Mouse (Mus musculus) v-Abl transformed pro-B cells (cell line): ENCODE data around the gene Ccnd3.

Source experiments
- in situ Hi-C, 2 experiments: fragments of 400-800 bp; cut with MboI; formaldehyde crosslinking; loops; one replicate each; pipeline ENCODE4 v1.15.1; 2025; ENCODE audit not compliant: unreplicated experiment in 2 of 2

Ccnd3 gene

GRCm38 (mm10) chr17:47629717-47630677 lies 125.1 kb downstream of the Ccnd3 start:
- in situ Hi-C loops = loop anchor here in 1 of 2 experiments (10.0 kb wide), 1 partner anchor 55 kb away; the partner anchor contains the start of genes Frs3 and Tomm6

GRCm38 (mm10) chr17:47630678-47631065 lies 125.8 kb downstream of the Ccnd3 start, which contains the start of gene Usp49:
Gene Usp49 (plus strand): TSS chr17:47630690.
- in situ Hi-C loops = loop anchor here in 1 of 2 experiments (10.0 kb wide), 1 partner anchor 54 kb away; the partner anchor contains the start of genes Frs3 and Tomm6

GRCm38 (mm10) chr17:47632181-47632840 lies 127.5 kb downstream of the Ccnd3 start:
- in situ Hi-C loops = loop anchor here in 1 of 2 experiments (10.0 kb wide), 1 partner anchor 52 kb away; the partner anchor contains the start of genes Frs3 and Tomm6

- in situ Hi-C loops = loop anchor here in 1 of 2 experiments (10.0 kb wide), 1 partner anchor 51 kb away; the partner anchor contains the start of genes Frs3 and Tomm6
Observed at GRCm38 (mm10) chr17:47633999-47634770, 129.3 kb downstream of the Ccnd3 start.

GRCm38 (mm10) chr17:47642992-47643391 lies 138.1 kb downstream of the Ccnd3 start:
- in situ Hi-C loops = no loop called here

GRCm38 (mm10) chr17:47646683-47647082 lies 141.8 kb downstream of the Ccnd3 start:
- in situ Hi-C loops = no loop called here

- in situ Hi-C loops = no loop called here
Observed at GRCm38 (mm10) chr17:47648966-47649365, 144.1 kb downstream of the Ccnd3 start.
